Mouse (Mus musculus) forebrain, embryonic 11.5 days (tissue): ENCODE measurements at regions not wholly inside any gene's neighbourhood (a gene's known extent, or its start where the extent isn't known, plus 50 kb on each side); places are given as distances from the start of the nearest gene placed in this dataset.

Experiments
- ATAC-seq: fragments of 200-750 bp; cut with Nextera tagmentation; replicated peaks from 2 replicates; pipeline ENCODE4 v1.8.0; 2017; ENCODE audit warnings: moderate TSS enrichment; ENCODE audit not compliant: low FRiP score
- DNase-seq: peaks from one replicate; pipeline ENCODE4 v3.0.0-alpha.2; 2017; ENCODE audit warnings: low spot score
- H3K27ac ChIP-seq: fragments of 300-500 bp; sonication (generic); 2 replicates; pipeline ENCODE4 v1.5.1; 2014; ENCODE audit warnings: low read depth, low read length
- H3K27me3 ChIP-seq: fragments of 300-500 bp; sonication (generic); 2 replicates; pipeline ENCODE4 v1.6.1; 2014; ENCODE audit warnings: mild to moderate bottlenecking, low read length, mixed read lengths; ENCODE audit not compliant: control insufficient read depth, insufficient read depth
- H3K36me3 ChIP-seq: fragments of 300-500 bp; sonication (generic); 2 replicates; pipeline ENCODE4 v1.6.1; 2014; ENCODE audit warnings: mild to moderate bottlenecking, low read length, moderate library complexity, mixed read lengths; ENCODE audit not compliant: control insufficient read depth, insufficient read depth
- H3K4me1 ChIP-seq: fragments of 300-500 bp; sonication (generic); replicated peaks from 2 replicates; pipeline ENCODE4 v1.6.1; 2014; ENCODE audit warnings: low read length, mixed read lengths; ENCODE audit not compliant: control insufficient read depth, insufficient read depth
- H3K4me2 ChIP-seq: fragments of 300-500 bp; sonication (generic); 2 replicates; pipeline ENCODE4 v1.6.1; 2014; ENCODE audit warnings: low read depth, mild to moderate bottlenecking, low read length, moderate library complexity, mixed read lengths; ENCODE audit not compliant: severe bottlenecking
- H3K4me3 ChIP-seq: fragments of 300-500 bp; sonication (generic); 2 replicates; pipeline ENCODE4 v1.5.1; 2014; ENCODE audit warnings: low read depth, low read length
- H3K9ac ChIP-seq: fragments of 300-500 bp; sonication (generic); 2 replicates; pipeline ENCODE4 v1.6.1; 2014; ENCODE audit warnings: low read length
- H3K9me3 ChIP-seq: fragments of 300-500 bp; sonication (generic); 2 replicates; pipeline ENCODE4 v1.6.1; 2016; ENCODE audit warnings: low read length, mixed read lengths; ENCODE audit not compliant: control insufficient read depth
- WGBS: fragments of 180-500 bp; shearing (Covaris S2); extraction: QIAGEN DNeasy Blood & Tissue Kit; methylation state at CpG from one replicate; pipeline ENCODE4 v1.1.7; 2014; 5-methylcytosine and 5-hydroxymethylcytosine counted together

DNA sequence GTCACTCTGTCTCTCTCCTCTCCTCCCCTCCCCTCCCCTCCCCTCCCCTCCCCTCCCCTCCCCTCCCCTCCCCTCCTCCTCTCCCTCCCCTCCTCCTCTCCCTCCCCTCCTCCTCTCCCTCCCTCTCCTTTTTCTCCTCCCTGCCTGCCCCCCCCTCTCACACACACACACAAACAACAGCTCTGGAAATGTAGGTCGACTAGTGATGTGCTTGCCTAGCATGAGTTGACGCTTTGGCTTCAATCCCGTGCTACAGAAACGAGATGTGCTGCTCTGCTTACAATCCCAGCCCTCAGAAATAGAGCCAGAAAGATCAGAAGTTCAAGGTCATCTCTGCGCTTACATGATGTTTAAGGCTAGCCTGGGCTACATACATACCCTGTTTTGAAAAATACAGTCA is 254.9 kb downstream of the Bcor start:
- WGBS, result 64% methylated on average over 5 of the region's 5 CpGs
- Histone ChIP-seq H3K4me2 (no peak overlapping the region), H3K9me3 (no peaks in the 10 kb centered on the region), H3K9ac (no peak overlapping the region), H3K4me3 (no peak overlapping the region), H3K27me3 (no peaks in the 10 kb centered on the region; the same call in 1 of the 2 replicates), H3K27ac (no peak overlapping the region), H3K4me1 (no peaks in the 10 kb centered on the region), H3K36me3 (no peaks in the 10 kb centered on the region)
- ATAC-seq (no peak), DNase-seq (no peak)

DNA sequence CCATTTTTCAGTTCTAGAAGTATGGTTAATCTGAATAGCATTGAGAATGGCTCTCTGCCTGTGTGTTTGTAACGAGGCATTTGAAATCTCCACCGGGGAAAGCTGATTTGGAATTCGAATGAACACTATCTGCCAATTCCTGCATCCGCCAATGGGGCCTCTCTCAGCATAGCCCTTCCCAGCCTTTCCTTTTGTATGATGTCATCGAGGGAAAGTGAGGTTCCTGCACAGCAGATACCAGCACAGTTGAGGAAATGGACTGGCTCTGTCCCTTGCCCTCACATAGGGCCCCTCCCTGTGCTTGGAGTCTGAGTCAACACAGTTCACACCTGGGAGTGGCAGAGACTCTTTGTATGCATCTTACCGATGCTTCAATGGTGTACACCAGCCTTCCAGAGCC is 253.0 kb downstream of the Bcor start:
- WGBS, result 74% methylated on average over 6 of the region's 6 CpGs
- Histone ChIP-seq H3K9ac (no peak overlapping the region), H3K9me3 (no peaks in the 10 kb centered on the region), H3K36me3 (no peaks in the 10 kb centered on the region), H3K27me3 (no peaks in the 10 kb centered on the region; the same call in none of the 2 replicates), H3K4me1 (no peaks in the 10 kb centered on the region), H3K4me3 (no peak overlapping the region), H3K4me2 (no peak overlapping the region), H3K27ac (no peak overlapping the region)
- DNase-seq (no peak), ATAC-seq (no peak)

DNA sequence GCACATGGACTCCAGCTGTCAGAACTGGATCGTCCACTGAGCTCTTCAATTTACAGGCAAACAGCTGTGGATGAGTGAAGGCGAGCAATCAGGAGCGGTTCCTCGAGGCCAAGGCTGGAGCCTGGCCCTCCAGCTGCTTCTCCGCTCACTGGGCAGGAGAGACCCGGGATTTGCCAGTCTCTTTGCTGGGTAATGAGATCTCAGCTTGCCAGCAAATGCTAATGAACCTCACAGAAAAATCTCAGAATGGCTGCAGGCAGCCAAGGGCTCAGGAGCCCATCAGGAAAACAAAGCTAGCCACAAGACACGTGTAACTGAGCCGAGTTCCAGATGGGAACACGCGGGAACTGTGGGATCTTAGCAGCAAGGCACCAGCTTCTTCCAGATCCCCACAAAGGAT is 244.2 kb downstream of the Bcor start:
- H3K27ac ChIP-seq, result no peak overlapping the region
- H3K9ac ChIP-seq, result no peak overlapping the region
- ATAC-seq, result no peak
- H3K4me3 ChIP-seq, result no peak overlapping the region
- no peaks in the 10 kb centered on the region for H3K36me3 ChIP-seq
- DNase-seq, result no peak
- no peaks in the 10 kb centered on the region for H3K9me3 ChIP-seq
- no peaks in the 10 kb centered on the region for H3K4me1 ChIP-seq
- H3K4me2 ChIP-seq, result no peak overlapping the region
- WGBS, result 70% methylated on average over 10 of the region's 10 CpGs
- no peaks in the 10 kb centered on the region; the same call in none of the 2 replicates for H3K27me3 ChIP-seq

DNA sequence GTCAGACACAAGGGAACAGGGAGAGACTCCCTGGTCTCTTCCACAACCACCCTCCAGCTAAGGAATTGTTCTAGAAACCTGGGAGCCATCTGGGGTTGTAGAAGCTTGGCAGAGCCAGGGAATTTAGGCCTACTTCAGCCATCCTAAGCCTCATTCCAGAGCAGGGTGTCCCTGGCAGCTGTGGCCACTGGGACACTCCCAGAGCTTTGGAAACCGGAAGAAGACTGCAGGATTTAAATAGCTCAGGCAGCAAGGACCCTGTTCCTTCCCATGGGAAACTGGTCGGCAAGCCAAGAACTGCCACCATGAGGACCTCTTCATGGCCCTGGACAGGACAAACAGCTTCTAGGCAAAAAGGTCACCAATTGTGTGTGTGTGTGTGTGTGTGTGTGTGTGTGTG is 239.9 kb downstream of the Bcor start:
- H3K9ac ChIP-seq, result no peak overlapping the region
- no peaks in the 10 kb centered on the region for H3K9me3 ChIP-seq
- H3K4me3 ChIP-seq, result no peak overlapping the region
- no peaks in the 10 kb centered on the region for H3K36me3 ChIP-seq
- no peaks in the 10 kb centered on the region for H3K4me1 ChIP-seq
- H3K27me3 ChIP-seq, result no peaks in the 10 kb centered on the region; the same call in 1 of the 2 replicates
- DNase-seq (no peak), ATAC-seq (no peak)
- WGBS, result 68% methylated on average over 2 of the region's 2 CpGs
- H3K4me2 ChIP-seq, result no peak overlapping the region
- H3K27ac ChIP-seq, result no peak overlapping the region

DNA sequence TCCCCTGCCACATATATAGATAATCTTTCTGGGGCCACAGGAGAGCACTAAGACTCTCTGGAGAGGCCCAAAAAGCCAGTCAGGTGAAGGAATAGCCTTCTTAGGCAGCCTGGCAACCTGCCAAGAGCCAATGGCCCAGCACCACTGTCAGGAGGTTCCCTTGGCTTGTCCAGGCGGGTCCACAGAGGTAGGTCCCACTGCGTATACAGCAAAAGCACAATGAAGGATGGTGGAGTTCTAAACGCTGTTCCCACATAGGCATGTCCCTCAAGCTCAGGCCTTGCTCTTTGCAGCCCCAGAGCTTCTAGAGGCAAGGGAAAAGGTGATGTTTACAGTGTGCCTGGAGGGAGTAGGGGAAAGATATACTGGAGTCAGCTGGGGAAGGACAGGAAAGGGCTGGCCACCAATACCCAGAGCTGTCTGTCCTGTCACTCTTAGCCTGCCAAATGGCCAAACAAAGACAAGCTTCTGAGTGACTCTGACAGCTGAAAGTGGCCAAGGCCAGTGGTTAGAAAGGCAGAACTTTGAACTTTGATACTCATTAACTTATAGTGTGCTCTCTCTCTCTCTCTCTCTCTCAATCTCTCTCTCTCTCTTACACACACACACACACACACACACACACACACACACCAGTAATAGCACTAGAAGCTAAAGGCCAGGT is 235.4 kb downstream of the Bcor start:
- Histone ChIP-seq H3K9me3 (no peaks in the 10 kb centered on the region), H3K9ac (no peak overlapping the region), H3K27me3 (no peaks in the 10 kb centered on the region), H3K4me3 (no peak overlapping the region), H3K4me2 (no peak overlapping the region), H3K4me1 (no peaks in the 10 kb centered on the region), H3K27ac (no peak overlapping the region), H3K36me3 (no peaks in the 10 kb centered on the region)
- ATAC-seq (no peak), DNase-seq (no peak)
- WGBS, result 83% methylated on average over 3 of the region's 3 CpGs

DNA sequence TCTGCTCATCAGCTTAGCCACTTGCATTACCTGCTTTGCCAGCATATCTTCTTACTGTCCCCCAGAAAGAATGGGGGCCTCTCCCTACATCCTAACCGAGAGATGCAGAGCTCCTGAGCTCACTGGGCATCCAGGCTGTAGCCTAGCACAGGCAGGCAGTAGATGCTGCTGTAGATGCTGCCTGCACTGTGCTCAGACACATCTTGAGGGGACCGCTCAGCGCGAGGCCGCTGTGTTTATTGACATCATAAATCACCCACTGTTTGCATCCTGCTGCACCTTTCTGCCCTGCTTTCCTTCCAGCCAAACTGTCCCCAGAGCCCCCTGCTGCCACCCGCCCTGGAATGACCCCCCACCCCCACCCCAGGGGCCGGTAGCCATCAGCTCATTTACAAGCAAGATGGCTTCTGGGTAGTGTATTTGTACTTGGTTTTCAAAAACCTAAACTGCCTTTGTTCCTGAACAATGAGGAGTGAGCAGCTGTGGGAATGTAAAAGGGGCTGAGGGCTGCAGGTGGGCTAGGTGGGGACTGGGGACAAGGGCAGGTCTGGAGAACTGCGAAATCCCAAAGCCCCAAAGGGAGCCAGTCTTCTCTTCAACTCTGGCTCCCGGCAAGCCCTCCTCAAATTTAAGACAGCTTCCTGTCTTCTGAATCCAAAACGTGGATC is 233.2 kb downstream of the Bcor start:
- H3K36me3 ChIP-seq, result no peaks in the 10 kb centered on the region
- no peak overlapping the region for H3K27ac ChIP-seq
- H3K9me3 ChIP-seq, result no peaks in the 10 kb centered on the region
- H3K4me1 ChIP-seq, result no peaks in the 10 kb centered on the region
- H3K4me3 ChIP-seq, result no peak overlapping the region
- H3K9ac ChIP-seq, result no peak overlapping the region
- no peak overlapping the region for H3K4me2 ChIP-seq
- ATAC-seq, result no peak
- H3K27me3 ChIP-seq, result no peaks in the 10 kb centered on the region
- 39% methylated on average over 10 of the region's 10 CpGs for WGBS
- no peak for DNase-seq

DNA sequence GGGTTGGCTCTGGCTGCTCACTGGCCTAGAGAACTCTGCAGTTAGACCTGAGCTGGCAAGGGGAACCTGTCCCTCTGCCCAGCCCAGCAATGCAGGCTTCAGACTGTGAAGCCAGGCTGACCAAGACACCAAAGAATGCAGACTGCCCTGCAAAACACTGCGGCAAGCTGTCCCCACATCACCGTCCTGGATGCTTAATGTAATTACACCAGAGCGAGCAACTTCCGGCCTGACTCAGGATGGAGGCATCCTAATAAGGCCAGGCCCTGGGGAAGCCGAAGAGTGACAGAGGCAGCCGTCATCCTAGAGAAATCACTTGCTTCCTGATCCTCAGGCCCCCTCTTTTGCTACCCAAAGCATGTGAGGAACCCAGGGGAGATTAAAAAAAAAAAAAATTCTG is 230.7 kb downstream of the Bcor start:
- no peak overlapping the region for H3K27ac ChIP-seq
- H3K27me3 ChIP-seq, result no peaks in the 10 kb centered on the region
- no peak for DNase-seq

DNA sequence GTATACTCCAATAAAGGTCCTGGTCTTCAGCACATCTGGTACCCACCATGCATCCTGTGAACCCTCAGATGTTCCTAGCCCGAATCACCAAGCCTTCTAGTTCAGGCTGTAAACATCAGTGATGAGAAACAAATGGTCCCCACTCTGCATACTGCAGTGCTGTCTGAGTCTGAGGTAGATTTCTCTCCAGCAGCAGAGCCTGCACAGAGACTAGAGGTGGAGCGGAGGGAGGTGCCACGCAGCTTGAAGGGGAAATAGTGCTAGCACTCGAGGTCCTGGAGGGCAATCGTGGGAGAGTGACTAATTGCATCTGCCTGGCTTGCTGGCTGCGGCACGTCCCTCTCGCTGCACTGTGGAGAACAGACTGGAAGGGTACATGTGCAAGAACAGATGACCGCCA is 228.7 kb downstream of the Bcor start:
- Histone ChIP-seq H3K9me3 (no peaks in the 10 kb centered on the region), H3K27me3 (no peaks in the 10 kb centered on the region), H3K4me2 (no peak overlapping the region), H3K27ac (no peak overlapping the region), H3K9ac (no peak overlapping the region), H3K4me1 (no peaks in the 10 kb centered on the region), H3K4me3 (no peak overlapping the region), H3K36me3 (no peaks in the 10 kb centered on the region)
- DNase-seq (no peak), ATAC-seq (no peak)
- 65% methylated on average over 9 of the region's 9 CpGs for WGBS

More for the DNA sequence above, 230.7 kb downstream of the Bcor start:
- no peak overlapping the region for H3K4me3 ChIP-seq
- H3K9me3 ChIP-seq, result no peaks in the 10 kb centered on the region
- H3K9ac ChIP-seq, result no peak overlapping the region
- WGBS, result 63% methylated on average over 6 of the region's 6 CpGs
- ATAC-seq, result no peak
- no peak overlapping the region for H3K4me2 ChIP-seq
- H3K36me3 ChIP-seq, result no peaks in the 10 kb centered on the region
- no peaks in the 10 kb centered on the region for H3K4me1 ChIP-seq

DNA sequence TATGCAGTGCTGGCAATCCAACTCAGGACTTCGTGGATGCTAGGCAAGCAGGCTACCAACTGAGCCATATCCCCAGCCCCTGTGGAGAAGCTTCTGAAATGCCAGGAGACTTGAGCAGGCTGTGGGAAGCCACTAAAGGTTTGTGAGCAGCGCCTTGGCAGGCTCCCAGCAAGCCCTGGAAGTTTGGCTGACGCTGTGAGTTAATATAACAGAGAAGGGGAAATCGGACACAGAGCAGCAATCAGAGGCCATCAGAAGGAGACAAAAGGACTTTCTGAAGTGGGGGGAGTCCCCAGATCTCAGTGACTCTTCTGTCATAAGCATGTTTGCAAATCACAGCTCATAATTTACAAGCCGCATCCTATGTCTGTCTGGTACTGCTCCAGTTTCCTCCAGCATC is 224.8 kb downstream of the Bcor start:
- H3K4me2 ChIP-seq, result no peak overlapping the region
- DNase-seq (no peak), ATAC-seq (no peak)
- no peak overlapping the region for H3K27ac ChIP-seq
- no peaks in the 10 kb centered on the region for H3K9me3 ChIP-seq
- no peaks in the 10 kb centered on the region for H3K4me1 ChIP-seq
- 77% methylated on average over 5 of the region's 5 CpGs for WGBS
- H3K4me3 ChIP-seq, result no peak overlapping the region
- H3K27me3 ChIP-seq, result no peaks in the 10 kb centered on the region
- H3K36me3 ChIP-seq, result no peaks in the 10 kb centered on the region
- no peak overlapping the region for H3K9ac ChIP-seq
